Mouse (Mus musculus) bone marrow, adult 2 months (tissue): ENCODE measurements around the gene Tenm1.

Source experiments
- CTCF ChIP-seq: fragments of 200-500 bp; IDR thresholded peaks from 2 replicates; pipeline ENCODE4 v1.5.1; 2011; ENCODE audit warnings: low read length, control low read depth; ENCODE audit not compliant: control insufficient read depth, insufficient read depth
- POLR2A ChIP-seq: fragments of 200-500 bp; IDR thresholded peaks from 2 replicates; pipeline ENCODE4 v1.6.1; 2011; ENCODE audit warnings: low read depth, mild to moderate bottlenecking, control low read depth, low read length, borderline replicate concordance; ENCODE audit not compliant: control insufficient read depth

GRCm38 (mm10) chrX:43235844-43236243 is 193.1 kb downstream of the Tenm1 start:
- TF ChIP-seq POLR2A (no peak), CTCF (no peak)
